Comparison of ENCODE assay signal across 18 mouse cellular contexts in genomic region chr10:20064556-20065207, GRCm38 (mm10).
DNase-seq lines count a peak whose midpoint lies in the region; TF ChIP-seq lines count a peak whose summit lies in the region.
"Had no signal": no experiment of that assay in that cellular context is flagged by ENCODE, and none has a peak within 500 bp of the region (broad histone marks: within the 10 kb centered on the region; RNA-seq: fewer than 3 reads in every experiment).

No protein-coding gene starts in this region.

- H3K4me1 ChIP-seq in testis, adult 2 months (ENCODE audit: control insufficient read depth, insufficient read depth, low read length) = no peaks in the 10 kb centered on the region
- H3K4me1 ChIP-seq: hindbrain, embryonic 15.5 days; intestine, embryonic 15.5 days; limb, embryonic 13.5 days; liver, embryonic 15.5 days; stomach, embryonic 15.5 days had no signal

- H3K36me3 ChIP-seq in testis, adult 2 months (ENCODE audit: control insufficient read depth, insufficient read depth, low read length) = no peaks in the 10 kb centered on the region
- H3K36me3 ChIP-seq: hindbrain, embryonic 15.5 days; intestine, embryonic 15.5 days; limb, embryonic 13.5 days; liver, embryonic 15.5 days; stomach, embryonic 15.5 days had no signal

- H3K27ac ChIP-seq in testis, adult 2 months (ENCODE audit: control insufficient read depth, insufficient read depth, low read depth, low read length) = peak overlapping the region; percentile 18; the same call in 1 of the 2 replicates
- H3K27ac ChIP-seq: hindbrain, embryonic 15.5 days; intestine, embryonic 15.5 days; limb, embryonic 13.5 days; liver, embryonic 15.5 days; stomach, embryonic 15.5 days had no signal

- no peak for TF ChIP-seq CTCF in testis, adult 2 months (IDR thresholded peaks at IDR 0.05; ENCODE audit: control insufficient read depth, insufficient read depth, insufficient replicate concordance, low read depth, low read length)

- no peak overlapping the region for H3K4me3 ChIP-seq in testis, adult 2 months (ENCODE audit: control insufficient read depth, low read depth, low read length)
- H3K4me3 ChIP-seq: hindbrain, embryonic 15.5 days; intestine, embryonic 15.5 days; limb, embryonic 13.5 days; liver, embryonic 15.5 days; stomach, embryonic 15.5 days had no signal

- peak; percentile 22 for DNase-seq in gastrocnemius, postnatal 10 days
- DNase-seq in gastrocnemius, postnatal 4 days (ENCODE audit: low spot score in 2 of 2) = no peak
- peak; percentile 50 for DNase-seq in kidney, adult 11 months
- DNase-seq in kidney, postnatal 10 days = no peak
- DNase-seq in testis, postnatal 10 days (ENCODE audit: low spot score) = no peak
- DNase-seq in frontal cortex, postnatal 10 days (ENCODE audit: low spot score in 2 of 2) = no peak
- DNase-seq: cerebellum, adult 18-20 months; cerebellum, postnatal 25 days; gastrocnemius, postnatal 36 days; layer of hippocampus, postnatal 36 days; right cerebral cortex, postnatal 25 days had no signal

- no peaks in the 10 kb centered on the region for H3K27me3 ChIP-seq in testis, adult 2 months (ENCODE audit: control insufficient read depth, insufficient read depth, low read length)
- H3K27me3 ChIP-seq: CH12.LX; hindbrain, embryonic 15.5 days; intestine, embryonic 15.5 days; limb, embryonic 13.5 days; liver, embryonic 15.5 days; stomach, embryonic 15.5 days had no signal

- no peak for TF ChIP-seq POLR2A in testis, adult 2 months (IDR thresholded peaks at IDR 0.05; ENCODE audit: control insufficient read depth, low read depth, low read length)

Comparison
In these comparisons a context has a peak if more than half of its experiments do, and no peak if none do; other contexts are left out.
1. DNase-seq: peak in gastrocnemius, postnatal 10 days (single experiment) and kidney, adult 11 months (single experiment); none in gastrocnemius, postnatal 4 days (0 of 2), kidney, postnatal 10 days (single experiment), testis, postnatal 10 days (single experiment) and frontal cortex, postnatal 10 days (0 of 2).